Mouse (Mus musculus) bone marrow macrophage, adult 2 months (primary cell): Measurements from ENCODE around the gene Mymx. TPM values are rescaled to one million over a fixed set of nuclear protein-coding genes. Genes with fewer than 3 reads are reported as not detected.

Experiments used
- H3K27ac ChIP-seq: 2 replicates; pipeline ENCODE4 v1.5.1; 2012; ENCODE audit warnings: low read depth, low read length; ENCODE audit not compliant: insufficient read depth
- H3K4me1 ChIP-seq: 2 replicates; pipeline ENCODE4 v1.6.1; 2012; ENCODE audit warnings: low read length; ENCODE audit not compliant: control insufficient read depth, insufficient read depth
- H3K4me3 ChIP-seq: 2 replicates; pipeline ENCODE4 v1.5.1; 2012; ENCODE audit warnings: mild to moderate bottlenecking, low read length, moderate library complexity; ENCODE audit not compliant: insufficient read depth
- CTCF ChIP-seq: IDR thresholded peaks from 2 replicates; pipeline ENCODE4 v1.5.1; 2012; ENCODE audit warnings: low read depth, mild to moderate bottlenecking, low read length, moderate library complexity
- POLR2A ChIP-seq: IDR thresholded peaks from 2 replicates; pipeline ENCODE4 v1.6.1; 2012; ENCODE audit warnings: mild to moderate bottlenecking, low read depth, low read length, borderline replicate concordance
- polyA plus RNA-seq: library from polyadenylated mRNA; stranded (reverse); fragments of >200 nt; gene quantifications from 2 replicates; pipeline ENCODE4 v1.2.4, GENCODE M21; 2012; ENCODE audit not compliant: missing spikeins, insufficient read depth, insufficient read length

Gene Mymx
- polyA plus RNA-seq, 1 experiment = not detected

- Histone ChIP-seq H3K27ac (peak overlapping the region; percentile 84), H3K4me1 (peaks cover 32% of the 10 kb centered on the region), H3K4me3 (peak overlapping the region; percentile 11; the same call in 1 of the 2 replicates)
- no peak for TF ChIP-seq POLR2A
- peak; percentile 91 for TF ChIP-seq CTCF
These were observed 19.1 kb downstream of the Mymx start for GRCm38 (mm10) chr17:45582715-45583355.

- Histone ChIP-seq H3K4me3 (no peak overlapping the region), H3K27ac (no peak overlapping the region), H3K4me1 (peaks cover 32% of the 10 kb centered on the region)
- TF ChIP-seq CTCF = no peak
- TF ChIP-seq POLR2A = no peak
These were observed 19.7 kb downstream of the Mymx start for GRCm38 (mm10) chr17:45582188-45582587.

GRCm38 (mm10) chr17:45581567-45581983, 20.3 kb downstream of the Mymx start:
- H3K27ac ChIP-seq = no peak overlapping the region
- peaks cover 32% of the 10 kb centered on the region for H3K4me1 ChIP-seq
- no peak for TF ChIP-seq POLR2A
- no peak for TF ChIP-seq CTCF
- no peak overlapping the region for H3K4me3 ChIP-seq

GRCm38 (mm10) chr17:45580958-45581477, 20.9 kb downstream of the Mymx start:
- peaks cover 28% of the 10 kb centered on the region for H3K4me1 ChIP-seq
- no peak for TF ChIP-seq CTCF
- TF ChIP-seq POLR2A = no peak

GRCm38 (mm10) chr17:45579554-45579953, 22.3 kb downstream of the Mymx start:
- no peak overlapping the region for H3K27ac ChIP-seq
- H3K4me3 ChIP-seq = no peak overlapping the region
- H3K4me1 ChIP-seq = peaks cover 20% of the 10 kb centered on the region
- TF ChIP-seq CTCF (no peak), POLR2A (no peak)

More at GRCm38 (mm10) chr17:45580958-45581477, 20.9 kb downstream of the Mymx start:
- H3K4me3 ChIP-seq = no peak overlapping the region
- no peak overlapping the region for H3K27ac ChIP-seq

- Histone ChIP-seq H3K4me1 (peaks cover 17% of the 10 kb centered on the region), H3K27ac (no peak overlapping the region), H3K4me3 (no peak overlapping the region)
- TF ChIP-seq POLR2A (no peak), CTCF (peak; percentile 41; the same call in 1 of the 2 replicates)
These were observed 23.1 kb downstream of the Mymx start for GRCm38 (mm10) chr17:45578843-45579242.

GRCm38 (mm10) chr17:45578242-45578641, 23.7 kb downstream of the Mymx start:
- Histone ChIP-seq H3K27ac (no peak overlapping the region), H3K4me1 (peaks cover 12% of the 10 kb centered on the region), H3K4me3 (no peak overlapping the region)
- TF ChIP-seq POLR2A (no peak), CTCF (no peak)

- TF ChIP-seq CTCF (no peak), POLR2A (no peak)
- H3K4me1 ChIP-seq = peaks cover 20% of the 10 kb centered on the region
- H3K4me3 ChIP-seq = no peak overlapping the region
- H3K27ac ChIP-seq = no peak overlapping the region
These were observed 26.6 kb downstream of the Mymx start for GRCm38 (mm10) chr17:45575123-45575897.

GRCm38 (mm10) chr17:45574129-45574761, 27.7 kb downstream of the Mymx start:
- peak overlapping the region; percentile 97 for H3K27ac ChIP-seq
- peak overlapping the region; percentile 92 for H3K4me3 ChIP-seq
- peaks cover 30% of the 10 kb centered on the region for H3K4me1 ChIP-seq
- TF ChIP-seq CTCF (no peak), POLR2A (no peak)

GRCm38 (mm10) chr17:45573780-45574123, 28.1 kb downstream of the Mymx start:
- no peak for TF ChIP-seq CTCF
- TF ChIP-seq POLR2A = no peak
- H3K4me3 ChIP-seq = peak overlapping the region; percentile 92
- H3K4me1 ChIP-seq = peaks cover 31% of the 10 kb centered on the region
- peak overlapping the region; percentile 97 for H3K27ac ChIP-seq
